Mouse (Mus musculus): ENCODE data around the gene Aldh1a3. TPM values are rescaled to one million over a fixed set of nuclear protein-coding genes. Genes with fewer than 3 reads are reported as not detected.

Gene Aldh1a3
- total and polyA plus RNA-seq, 3 experiments, result 0.35 to 4.6 (median 1.0) TPM

GRCm38 (mm10) chr7:66442501-66443369, 15.4 kb upstream of the Aldh1a3 start:
- in situ Hi-C loops (cut with MboI; ENCODE audit: low pct_ligation_motif_present, low pct_unique_long_range_greater_than_20kb, low sequenced_read_pairs) (loop anchor here (25.0 kb wide), 1 partner anchor 1195 kb away; the partner anchor contains the start of genes Lrrc28 and Ttc23), dilution Hi-C loops (cut with MboI; ENCODE audit: extremely low pct_ligation_motif_present, extremely low pct_unique_long_range_greater_than_20kb, low sequenced_read_pairs) (no loop called here)
- H3K9ac ChIP-seq (ENCODE audit: insufficient read depth, low read depth), result no peak overlapping the region
- no peak overlapping the region for H3K27ac ChIP-seq (ENCODE audit: insufficient read depth, low read depth)
- TF ChIP-seq BHLHE40 (IDR thresholded peaks at IDR 0.05; ENCODE audit: low read depth, low read length) (no peak), MYC (IDR thresholded peaks at IDR 0.05; ENCODE audit: low read depth, low read length) (no peak), UBTF (IDR thresholded peaks at IDR 0.05; ENCODE audit: low read depth, low read length) (no peak), ZC3H11A (IDR thresholded peaks at IDR 0.05; ENCODE audit: low read depth, low read length) (no peak), CTCF (conservative IDR thresholded peaks at IDR 0.05 in 1 of 2, IDR thresholded peaks at IDR 0.05 in 1 of 2; ENCODE audit: low read depth in 2 of 2, low read length in 2 of 2) (no peak), USF1 (IDR thresholded peaks at IDR 0.05; ENCODE audit: low read depth, low read length) (no peak), NRF1 (IDR thresholded peaks at IDR 0.05; ENCODE audit: low read depth, low read length) (no peak), POLR2AphosphoS2 (IDR thresholded peaks at IDR 0.05; ENCODE audit: low read depth, low read length) (no peak)
- no peaks in the 10 kb centered on the region for H3K36me3 ChIP-seq (replicated peaks in 1 of 2; ENCODE audit: control insufficient read depth in 1 of 2, insufficient read depth in 1 of 2, low read length in 1 of 2)
- no peak for DNase-seq (ENCODE audit: extremely low read depth)
- no peaks in the 10 kb centered on the region for H3K9me3 ChIP-seq (replicated peaks; ENCODE audit: low read length)
- H3K4me2 ChIP-seq (ENCODE audit: insufficient read depth, low read depth, poor library complexity, severe bottlenecking), result no peak overlapping the region
- H3K4me3 ChIP-seq (replicated peaks in 1 of 3; ENCODE audit: low read depth in 2 of 3, low read length in 2 of 3, poor library complexity in 1 of 3), result no peak overlapping the region
- peaks cover 58% of the 10 kb centered on the region for H3K27me3 ChIP-seq (replicated peaks)
- no peaks in the 10 kb centered on the region for H3K4me1 ChIP-seq (ENCODE audit: control insufficient read depth in 1 of 2, insufficient read depth in 2 of 2)
- H3K79me2 ChIP-seq (replicated peaks; ENCODE audit: control insufficient read depth, extremely low read depth, insufficient read depth, poor library complexity, severe bottlenecking), result no peaks in the 10 kb centered on the region

- no peak overlapping the region for H3K4me3 ChIP-seq (replicated peaks in 1 of 3; ENCODE audit: low read depth in 2 of 3, low read length in 2 of 3, poor library complexity in 1 of 3)
- no peak overlapping the region for H3K27ac ChIP-seq (ENCODE audit: insufficient read depth, low read depth)
- H3K4me1 ChIP-seq (ENCODE audit: control insufficient read depth in 1 of 2, insufficient read depth in 2 of 2), result no peaks in the 10 kb centered on the region
- no peak for DNase-seq (ENCODE audit: extremely low read depth)
- no peaks in the 10 kb centered on the region for H3K36me3 ChIP-seq (replicated peaks in 1 of 2; ENCODE audit: control insufficient read depth in 1 of 2, insufficient read depth in 1 of 2, low read length in 1 of 2)
- no peak overlapping the region for H3K4me2 ChIP-seq (ENCODE audit: insufficient read depth, low read depth, poor library complexity, severe bottlenecking)
- no peak overlapping the region for H3K9ac ChIP-seq (ENCODE audit: insufficient read depth, low read depth)
- TF ChIP-seq UBTF (IDR thresholded peaks at IDR 0.05; ENCODE audit: low read depth, low read length), result no peak
- no peak for TF ChIP-seq USF1 (IDR thresholded peaks at IDR 0.05; ENCODE audit: low read depth, low read length)
- dilution Hi-C loops (cut with MboI; ENCODE audit: extremely low pct_ligation_motif_present, extremely low pct_unique_long_range_greater_than_20kb, low sequenced_read_pairs) (no loop called here), in situ Hi-C loops (cut with MboI; ENCODE audit: low pct_ligation_motif_present, low pct_unique_long_range_greater_than_20kb, low sequenced_read_pairs) (loop anchor here (25.0 kb wide), 1 partner anchor 1198 kb away; the partner anchor contains the start of genes Lrrc28 and Ttc23)
- H3K79me2 ChIP-seq (replicated peaks; ENCODE audit: control insufficient read depth, extremely low read depth, insufficient read depth, poor library complexity, severe bottlenecking), result no peaks in the 10 kb centered on the region
- peaks cover 51% of the 10 kb centered on the region for H3K27me3 ChIP-seq (replicated peaks)
- H3K9me3 ChIP-seq (replicated peaks; ENCODE audit: low read length), result no peaks in the 10 kb centered on the region
These were observed 11.7 kb upstream of the Aldh1a3 start for GRCm38 (mm10) chr7:66438787-66439669.

GRCm38 (mm10) chr7:66434453-66434935, 7.2 kb upstream of the Aldh1a3 start:
- Histone ChIP-seq H3K4me3 (replicated peaks in 1 of 3; ENCODE audit: low read depth in 2 of 3, low read length in 2 of 3, poor library complexity in 1 of 3) (no peak overlapping the region), H3K36me3 (replicated peaks in 1 of 2; ENCODE audit: control insufficient read depth in 1 of 2, insufficient read depth in 1 of 2, low read length in 1 of 2) (no peaks in the 10 kb centered on the region), H3K27me3 (replicated peaks) (peaks cover 36% of the 10 kb centered on the region), H3K9ac (ENCODE audit: insufficient read depth, low read depth) (no peak overlapping the region), H3K79me2 (replicated peaks; ENCODE audit: control insufficient read depth, extremely low read depth, insufficient read depth, poor library complexity, severe bottlenecking) (no peaks in the 10 kb centered on the region), H3K9me3 (replicated peaks; ENCODE audit: low read length) (no peaks in the 10 kb centered on the region), H3K27ac (ENCODE audit: insufficient read depth, low read depth) (no peak overlapping the region), H3K4me1 (ENCODE audit: control insufficient read depth in 1 of 2, insufficient read depth in 2 of 2) (no peaks in the 10 kb centered on the region), H3K4me2 (ENCODE audit: insufficient read depth, low read depth, poor library complexity, severe bottlenecking) (no peak overlapping the region)
- dilution Hi-C loops (cut with MboI; ENCODE audit: extremely low pct_ligation_motif_present, extremely low pct_unique_long_range_greater_than_20kb, low sequenced_read_pairs) (no loop called here), in situ Hi-C loops (cut with MboI; ENCODE audit: low pct_ligation_motif_present, low pct_unique_long_range_greater_than_20kb, low sequenced_read_pairs) (loop anchor here (25.0 kb wide), 1 partner anchor 1203 kb away; the partner anchor contains the start of genes Lrrc28 and Ttc23)
- peak; percentile 39 for DNase-seq (ENCODE audit: extremely low read depth)
- TF ChIP-seq GABPA (IDR thresholded peaks at IDR 0.05; ENCODE audit: insufficient replicate concordance, low read depth, low read length), result no peak
- no peak for TF ChIP-seq CHD2 (IDR thresholded peaks at IDR 0.05; ENCODE audit: low read length)
- peak; percentile 87 for TF ChIP-seq SMC3 (IDR thresholded peaks at IDR 0.05; ENCODE audit: low read depth, low read length)
- peak; percentile 81 to 99 for TF ChIP-seq CTCF (conservative IDR thresholded peaks at IDR 0.05 in 1 of 2, IDR thresholded peaks at IDR 0.05 in 1 of 2; ENCODE audit: low read depth in 2 of 2, low read length in 2 of 2)
- peak; percentile 55 for TF ChIP-seq RAD21 (IDR thresholded peaks at IDR 0.05; ENCODE audit: low read depth, low read length)
